Mouse (Mus musculus) megakaryocyte-erythroid progenitor cell, adult 5-6 weeks (primary cell): ENCODE data around the gene Acoxl. TPM values are rescaled to one million over a fixed set of nuclear protein-coding genes. Genes with fewer than 3 reads are reported as not detected.

Experiments used
- ATAC-seq: replicated peaks from 2 replicates; pipeline ENCODE4 v1.8.0; 2016; ENCODE audit warnings: mild to moderate bottlenecking, inconsistent platforms; ENCODE audit not compliant: severe bottlenecking, poor library complexity, low FRiP score, low TSS enrichment
- total RNA-seq, 2 experiments: library from RNA; stranded (forward) in 1 of 2; stranded (reverse) in 1 of 2; fragments of 200-1000, 215-1000 nt in 1 of 2; fragments of >200 nt in 1 of 2; fragmentation: Nextera tagmentation in 1 of 2; gene quantifications; 2 replicates each; pipeline ENCODE4 v1.2.3; 2014 to 2017

The Acoxl gene
- total RNA-seq, 2 experiments from 2014 or later, result 0.75 to 0.87 TPM

DNA sequence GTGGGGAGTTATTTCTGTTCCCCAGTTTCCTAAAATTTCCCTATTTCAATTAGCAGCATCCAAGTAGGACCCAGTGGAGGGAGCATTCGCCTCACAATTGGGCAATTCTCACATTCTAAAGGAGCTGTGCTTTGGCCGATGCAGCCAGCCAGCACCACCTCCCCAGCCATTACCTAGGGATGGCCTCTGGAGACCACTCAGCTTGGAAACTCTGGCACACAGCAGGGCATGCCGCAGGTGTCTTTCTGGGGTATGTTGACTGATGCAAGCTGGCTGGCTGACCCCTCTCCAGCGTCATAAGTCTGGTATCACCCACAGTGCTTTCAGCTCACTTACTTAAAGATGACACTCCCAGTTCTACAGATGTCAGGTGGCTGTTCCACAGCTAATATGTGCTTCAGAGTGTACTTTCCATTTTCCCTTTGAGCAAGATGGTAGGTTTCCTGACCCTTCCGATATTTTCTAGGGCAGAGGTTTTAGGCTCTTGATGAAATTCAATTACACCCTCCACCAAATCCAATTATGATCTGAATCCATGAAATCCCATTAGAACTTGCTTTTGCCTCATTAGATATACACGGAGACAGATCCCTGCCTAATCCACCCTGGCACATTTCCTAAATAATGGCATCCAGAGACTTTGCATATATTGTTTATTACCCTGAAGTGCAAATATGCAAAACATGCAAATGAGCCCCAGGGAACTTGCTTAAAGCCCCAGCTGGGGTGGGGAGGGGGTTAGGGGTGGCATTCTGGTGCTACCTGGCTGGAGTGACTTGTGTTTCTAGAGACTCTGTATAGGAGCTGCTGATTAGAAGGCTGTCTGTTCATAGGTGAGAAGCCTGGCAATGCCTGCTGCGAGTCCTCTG is 181.6 kb downstream of the Acoxl start:
- ATAC-seq, result no peak

- ATAC-seq, result no peak
Observed at GRCm38 (mm10) chr2:128020908-128021193, 182.2 kb downstream of the Acoxl start.

DNA sequence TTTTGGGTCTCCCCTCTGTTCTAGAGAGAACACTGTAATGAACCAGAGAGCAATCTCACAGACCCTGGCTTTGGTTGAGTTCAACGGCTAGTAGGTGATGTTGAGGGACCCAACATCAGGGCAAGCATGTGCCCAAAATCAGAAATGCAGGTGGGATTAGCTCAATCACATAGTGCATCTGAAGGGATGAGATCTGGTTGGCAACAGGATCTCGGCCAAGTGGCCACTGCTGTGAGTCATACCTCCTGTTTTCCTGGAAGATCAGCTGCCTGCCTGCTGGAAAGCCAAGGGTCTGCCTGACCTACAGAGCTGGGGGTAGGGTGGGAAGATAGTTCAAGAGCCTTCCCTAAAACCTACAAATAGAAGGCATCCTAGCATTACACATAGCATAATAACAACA is 185.2 kb downstream of the Acoxl start:
- no peak for ATAC-seq

- ATAC-seq, result no peak
Observed at GRCm38 (mm10) chr2:128027696-128028095, 189.0 kb downstream of the Acoxl start.

GRCm38 (mm10) chr2:128029968-128030367 is 191.3 kb downstream of the Acoxl start:
- ATAC-seq, result no peak

DNA sequence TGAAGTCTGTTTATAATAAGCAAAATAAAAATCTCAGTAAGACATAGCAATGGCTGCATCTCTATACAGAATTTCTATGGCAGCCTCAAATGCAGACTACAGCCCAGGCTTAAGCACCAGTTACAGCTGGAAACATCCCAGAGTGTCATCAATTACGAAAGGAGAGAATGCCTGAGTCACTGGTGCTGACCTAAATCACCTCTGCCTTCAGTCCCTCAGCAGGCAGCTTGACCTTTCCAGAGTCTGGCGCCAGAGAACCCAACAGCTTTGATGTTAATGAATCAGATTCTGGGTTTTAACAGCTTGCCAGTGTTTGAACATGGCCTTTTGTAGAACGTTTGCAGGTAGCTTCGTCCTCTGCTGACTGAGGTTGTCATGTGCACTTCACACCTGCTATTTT is 193.4 kb downstream of the Acoxl start:
- ATAC-seq, result no peak

- no peak for ATAC-seq
Observed at GRCm38 (mm10) chr2:128033503-128033902, 194.8 kb downstream of the Acoxl start.

GRCm38 (mm10) chr2:128034066-128034665 is 195.5 kb downstream of the Acoxl start:
- ATAC-seq, result no peak

DNA sequence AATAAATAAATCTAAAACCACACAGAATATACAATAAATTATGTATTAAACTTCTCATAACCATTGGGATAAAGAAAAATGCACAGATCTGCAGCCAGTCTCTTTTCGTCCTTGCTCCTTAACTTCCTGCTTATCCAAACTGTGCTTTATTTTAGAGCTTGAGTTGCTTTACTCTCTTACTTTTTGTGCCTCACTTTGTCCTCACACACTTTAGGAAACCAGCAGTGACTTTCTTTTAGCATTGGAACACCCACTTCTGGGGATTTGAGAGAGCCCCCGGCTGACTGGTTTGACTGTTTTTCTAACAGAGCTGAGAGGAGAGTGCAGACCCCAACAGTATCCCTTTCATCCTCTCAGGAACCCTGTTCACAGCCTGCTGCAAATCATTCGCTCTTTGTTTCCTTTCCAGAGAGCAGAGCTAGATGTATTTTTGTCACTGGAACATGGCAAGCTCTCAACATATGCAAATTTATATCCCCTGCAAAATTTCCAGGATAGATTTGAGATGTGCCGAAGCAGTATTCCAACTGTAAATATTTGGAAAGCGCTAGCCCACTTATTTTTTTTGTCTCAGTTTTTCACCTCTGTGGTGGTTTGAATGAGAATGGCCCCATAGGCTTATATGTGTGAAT is 199.7 kb downstream of the Acoxl start:
- no peak for ATAC-seq

- no peak for ATAC-seq
Observed at GRCm38 (mm10) chr2:128041066-128041750, 202.5 kb downstream of the Acoxl start.

DNA sequence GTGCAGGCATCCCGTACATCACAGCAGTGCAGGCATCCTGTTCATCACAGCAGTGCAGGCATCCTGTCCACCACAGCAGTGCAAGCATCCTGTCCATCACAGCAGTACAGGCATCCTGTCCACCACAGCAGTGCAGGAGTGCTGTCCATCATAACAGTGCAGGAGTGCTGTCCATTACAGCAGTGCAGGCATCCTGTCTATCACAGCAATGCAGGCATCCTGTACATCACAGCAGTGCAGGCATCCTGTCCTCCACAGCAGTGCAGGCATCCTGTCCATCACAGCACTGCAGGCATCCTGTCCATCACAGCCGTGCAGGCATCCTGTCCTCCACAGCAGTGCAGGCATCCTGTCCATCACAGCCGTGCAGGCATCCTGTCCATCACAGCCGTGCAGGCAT is 207.8 kb downstream of the Acoxl start:
- ATAC-seq, result no peak

DNA sequence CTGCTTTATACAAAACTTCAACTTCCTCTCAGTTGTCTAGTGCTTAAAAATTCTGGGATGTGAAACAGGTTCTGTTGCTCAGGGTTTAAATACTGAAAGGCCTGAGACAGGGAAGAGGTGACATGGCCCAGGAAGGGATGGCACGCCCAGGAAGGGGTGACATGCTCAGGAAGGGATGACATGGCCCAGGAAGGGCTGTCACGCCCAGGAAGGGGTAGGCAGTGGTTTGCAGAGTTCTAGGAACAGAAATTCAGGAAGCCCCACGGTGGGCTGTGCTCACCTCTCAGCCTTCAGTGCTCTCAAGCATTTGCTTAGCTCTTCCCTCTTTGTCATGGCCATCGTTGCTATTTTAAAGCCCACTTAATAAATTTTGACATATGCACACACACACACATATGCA is 216.2 kb downstream of the Acoxl start:
- no peak for ATAC-seq

DNA sequence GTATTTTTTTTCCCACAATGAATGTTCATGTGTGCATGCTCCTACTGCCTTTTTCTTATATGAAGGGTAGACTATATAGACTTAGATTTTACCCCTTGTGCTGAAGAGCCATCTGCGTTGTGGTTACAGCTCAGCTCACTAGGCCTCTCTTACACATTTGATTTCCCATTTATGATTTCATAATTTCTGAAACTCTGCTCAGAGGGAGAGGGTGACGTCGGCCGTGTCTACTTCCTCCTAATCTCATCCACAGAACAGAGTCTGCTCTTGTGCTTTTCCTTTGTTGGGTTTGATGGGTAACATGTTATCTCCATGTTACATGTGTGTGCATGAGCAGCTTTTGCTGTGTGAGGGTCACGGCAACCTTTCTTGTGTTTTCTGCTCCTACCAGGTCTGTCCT is 219.2 kb downstream of the Acoxl start:
- ATAC-seq, result no peak

GRCm38 (mm10) chr2:128058627-128059026 is 220.0 kb downstream of the Acoxl start:
- no peak for ATAC-seq

DNA sequence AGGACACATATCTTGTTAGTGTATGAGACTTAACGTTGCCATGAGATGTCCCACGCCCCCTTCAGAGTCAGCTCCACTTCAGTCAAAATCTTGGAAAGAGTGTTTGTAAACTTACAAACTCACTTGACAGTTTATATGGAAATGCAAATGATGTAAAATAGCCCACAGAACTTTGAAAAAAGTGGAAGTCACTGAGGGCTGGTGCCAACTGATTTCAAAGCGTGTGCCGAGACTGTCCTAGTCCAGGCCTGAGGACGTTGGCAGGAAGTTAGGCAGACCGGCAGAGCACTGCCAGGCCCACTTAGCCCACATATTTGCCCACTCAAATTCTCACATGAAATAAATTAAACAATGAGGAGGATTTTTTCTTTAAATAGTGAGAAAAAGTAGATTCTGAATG is 221.5 kb downstream of the Acoxl start:
- ATAC-seq, result no peak

- ATAC-seq, result peak; percentile 76
Observed at GRCm38 (mm10) chr2:128060680-128061287, 222.1 kb downstream of the Acoxl start.

GRCm38 (mm10) chr2:128061491-128061890 is 222.8 kb downstream of the Acoxl start:
- 0 out of 2 replicates have a peak, but pooled peaks have one; percentile 23 for ATAC-seq

GRCm38 (mm10) chr2:128062756-128063155 is 224.1 kb downstream of the Acoxl start:
- no peak for ATAC-seq

DNA sequence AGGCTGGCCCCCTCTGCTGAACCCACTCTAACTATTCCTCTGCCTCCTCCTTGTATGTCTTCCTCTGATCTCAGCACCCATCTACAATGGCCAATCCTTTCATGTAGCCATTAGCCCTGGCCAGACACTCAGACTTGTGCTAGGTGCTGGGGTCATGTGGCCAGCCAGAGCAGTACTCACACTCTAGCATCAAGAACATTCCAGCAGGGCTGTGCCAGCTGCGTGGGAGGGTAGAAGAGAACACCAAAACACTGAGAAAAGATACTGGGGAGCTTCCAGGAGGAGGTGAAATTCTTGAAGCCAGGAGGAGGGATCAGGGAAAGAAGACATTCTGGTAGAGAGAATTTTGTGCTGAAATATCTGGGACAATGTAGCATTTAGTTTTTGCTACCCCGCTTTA is 226.3 kb downstream of the Acoxl start:
- no peak for ATAC-seq

- ATAC-seq, result no peak
Observed at GRCm38 (mm10) chr2:128065576-128065975, 226.9 kb downstream of the Acoxl start.
